Mouse (Mus musculus): ENCODE measurements around the gene Spaca4. TPM values are rescaled to one million over a fixed set of nuclear protein-coding genes. Genes with fewer than 3 reads are reported as not detected.
A peak's percentile ranks its signal among the peaks of the same experiment; 100 is the strongest.

Gene Spaca4
- polyA plus RNA-seq, 1 experiment from 2014 or later = not detected

- peaks cover 31% of the 10 kb centered on the region for H3K36me3 ChIP-seq (ENCODE audit: control insufficient read depth, insufficient read depth)
- no peaks in the 10 kb centered on the region for H3K9me3 ChIP-seq (ENCODE audit: control insufficient read depth, low read length)
- 94% methylated on average over 3 of the region's 3 CpGs for WGBS
- no peak for ATAC-seq
- peak overlapping the region; percentile 68 for H3K4me2 ChIP-seq (ENCODE audit: low read length)
- H3K9ac ChIP-seq (replicated peaks; ENCODE audit: low read depth, low read length) = no peak overlapping the region
- H3K4me3 ChIP-seq (replicated peaks; ENCODE audit: low read length) = peak overlapping the region; percentile 9; the same call in 1 of the 2 replicates
- no peak overlapping the region for H3K27ac ChIP-seq (ENCODE audit: low read length)
- H3K4me1 ChIP-seq (replicated peaks; ENCODE audit: control insufficient read depth, insufficient read depth, low read length) = peaks cover 43% of the 10 kb centered on the region
- no peaks in the 10 kb centered on the region for H3K27me3 ChIP-seq (replicated peaks; ENCODE audit: control insufficient read depth, insufficient read depth, low read length)
These were observed 9.2 kb downstream of the Spaca4 start for GRCm38 (mm10) chr7:45716460-45716857.

GRCm38 (mm10) chr7:45715741-45716459 lies 9.7 kb downstream of the Spaca4 start:
- Histone ChIP-seq H3K4me2 (ENCODE audit: low read length) (peak overlapping the region; percentile 75), H3K36me3 (ENCODE audit: control insufficient read depth, insufficient read depth) (peaks cover 31% of the 10 kb centered on the region), H3K27ac (ENCODE audit: low read length) (peak overlapping the region; percentile 60), H3K9me3 (ENCODE audit: control insufficient read depth, low read length) (no peaks in the 10 kb centered on the region), H3K9ac (replicated peaks; ENCODE audit: low read depth, low read length) (peak overlapping the region; percentile 14; the same call in 1 of the 2 replicates), H3K4me3 (replicated peaks; ENCODE audit: low read length) (peak overlapping the region; percentile 64), H3K27me3 (replicated peaks; ENCODE audit: control insufficient read depth, insufficient read depth, low read length) (no peaks in the 10 kb centered on the region), H3K4me1 (replicated peaks; ENCODE audit: control insufficient read depth, insufficient read depth, low read length) (peaks cover 43% of the 10 kb centered on the region)
- ATAC-seq = no peak
- 83% methylated on average over 19 of the region's 19 CpGs for WGBS

GRCm38 (mm10) chr7:45715090-45715708 lies 10.4 kb downstream of the Spaca4 start, which contains the start of gene Rpl18:
Gene Rpl18 (plus strand): TSS chr7:45715457.
- Histone ChIP-seq H3K27me3 (replicated peaks; ENCODE audit: control insufficient read depth, insufficient read depth, low read length) (no peaks in the 10 kb centered on the region), H3K9me3 (ENCODE audit: control insufficient read depth, low read length) (no peaks in the 10 kb centered on the region), H3K27ac (ENCODE audit: low read length) (peak within 1 kb of the TSS; percentile 60), H3K9ac (replicated peaks; ENCODE audit: low read depth, low read length) (peak within 1 kb of the TSS; percentile 68), H3K4me2 (ENCODE audit: low read length) (peak within 1 kb of the TSS; percentile 75), H3K4me3 (replicated peaks; ENCODE audit: low read length) (peak within 1 kb of the TSS; percentile 64), H3K4me1 (replicated peaks; ENCODE audit: control insufficient read depth, insufficient read depth, low read length) (peaks cover 43% of the 10 kb centered on the region), H3K36me3 (ENCODE audit: control insufficient read depth, insufficient read depth) (peaks cover 36% of the 10 kb centered on the region)
- peak; percentile 94 for ATAC-seq
- 8% methylated on average over 33 of the region's 34 CpGs for WGBS

- Histone ChIP-seq H3K36me3 (ENCODE audit: control insufficient read depth, insufficient read depth) (peaks cover 33% of the 10 kb centered on the region), H3K4me2 (ENCODE audit: low read length) (peak overlapping the region; percentile 75), H3K9ac (replicated peaks; ENCODE audit: low read depth, low read length) (peak overlapping the region; percentile 68), H3K4me1 (replicated peaks; ENCODE audit: control insufficient read depth, insufficient read depth, low read length) (peaks cover 41% of the 10 kb centered on the region), H3K27ac (ENCODE audit: low read length) (peak overlapping the region; percentile 28; the same call in 1 of the 2 replicates), H3K9me3 (ENCODE audit: control insufficient read depth, low read length) (no peaks in the 10 kb centered on the region), H3K4me3 (replicated peaks; ENCODE audit: low read length) (peak overlapping the region; percentile 64), H3K27me3 (replicated peaks; ENCODE audit: control insufficient read depth, insufficient read depth, low read length) (no peaks in the 10 kb centered on the region)
- WGBS = 9% methylated on average over 14 of the region's 14 CpGs
- ATAC-seq = peak; percentile 31; the same call in 1 of the 2 replicates
These were observed 11.0 kb downstream of the Spaca4 start for GRCm38 (mm10) chr7:45714630-45715089.

GRCm38 (mm10) chr7:45713881-45714520 lies 11.6 kb downstream of the Spaca4 start:
- Histone ChIP-seq H3K9me3 (ENCODE audit: control insufficient read depth, low read length) (no peaks in the 10 kb centered on the region), H3K9ac (replicated peaks; ENCODE audit: low read depth, low read length) (no peak overlapping the region), H3K27ac (ENCODE audit: low read length) (no peak overlapping the region), H3K4me1 (replicated peaks; ENCODE audit: control insufficient read depth, insufficient read depth, low read length) (peaks cover 41% of the 10 kb centered on the region), H3K4me2 (ENCODE audit: low read length) (peak overlapping the region; percentile 75), H3K4me3 (replicated peaks; ENCODE audit: low read length) (peak overlapping the region; percentile 64), H3K36me3 (ENCODE audit: control insufficient read depth, insufficient read depth) (peaks cover 29% of the 10 kb centered on the region), H3K27me3 (replicated peaks; ENCODE audit: control insufficient read depth, insufficient read depth, low read length) (no peaks in the 10 kb centered on the region)
- ATAC-seq = no peak
- 89% methylated on average over 6 of the region's 6 CpGs for WGBS

GRCm38 (mm10) chr7:45713396-45713795 lies 12.2 kb downstream of the Spaca4 start:
- H3K9me3 ChIP-seq (ENCODE audit: control insufficient read depth, low read length) = no peaks in the 10 kb centered on the region
- H3K9ac ChIP-seq (replicated peaks; ENCODE audit: low read depth, low read length) = no peak overlapping the region
- peaks cover 41% of the 10 kb centered on the region for H3K4me1 ChIP-seq (replicated peaks; ENCODE audit: control insufficient read depth, insufficient read depth, low read length)

GRCm38 (mm10) chr7:45712022-45712757 lies 13.4 kb downstream of the Spaca4 start:
- H3K36me3 ChIP-seq (ENCODE audit: control insufficient read depth, insufficient read depth) = peaks cover 29% of the 10 kb centered on the region
- no peak overlapping the region for H3K27ac ChIP-seq (ENCODE audit: low read length)
- no peak overlapping the region for H3K9ac ChIP-seq (replicated peaks; ENCODE audit: low read depth, low read length)
- no peak overlapping the region for H3K4me2 ChIP-seq (ENCODE audit: low read length)
- WGBS = 89% methylated on average over 21 of the region's 21 CpGs
- no peak overlapping the region for H3K4me3 ChIP-seq (replicated peaks; ENCODE audit: low read length)
- peaks cover 52% of the 10 kb centered on the region for H3K4me1 ChIP-seq (replicated peaks; ENCODE audit: control insufficient read depth, insufficient read depth, low read length)
- no peaks in the 10 kb centered on the region for H3K9me3 ChIP-seq (ENCODE audit: control insufficient read depth, low read length)
- no peak for ATAC-seq
- H3K27me3 ChIP-seq (replicated peaks; ENCODE audit: control insufficient read depth, insufficient read depth, low read length) = no peaks in the 10 kb centered on the region

More at GRCm38 (mm10) chr7:45713396-45713795, 12.2 kb downstream of the Spaca4 start:
- no peaks in the 10 kb centered on the region for H3K27me3 ChIP-seq (replicated peaks; ENCODE audit: control insufficient read depth, insufficient read depth, low read length)
- WGBS = 92% methylated on average over 16 of the region's 16 CpGs
- peaks cover 29% of the 10 kb centered on the region for H3K36me3 ChIP-seq (ENCODE audit: control insufficient read depth, insufficient read depth)
- no peak for ATAC-seq
- no peak overlapping the region for H3K27ac ChIP-seq (ENCODE audit: low read length)
- no peak overlapping the region for H3K4me2 ChIP-seq (ENCODE audit: low read length)
- no peak overlapping the region for H3K4me3 ChIP-seq (replicated peaks; ENCODE audit: low read length)

GRCm38 (mm10) chr7:45711316-45712021 lies 14.1 kb downstream of the Spaca4 start:
- no peaks in the 10 kb centered on the region for H3K27me3 ChIP-seq (replicated peaks; ENCODE audit: control insufficient read depth, insufficient read depth, low read length)
- no peak overlapping the region for H3K27ac ChIP-seq (ENCODE audit: low read length)
- H3K4me3 ChIP-seq (replicated peaks; ENCODE audit: low read length) = no peak overlapping the region
- H3K9me3 ChIP-seq (ENCODE audit: control insufficient read depth, low read length) = no peaks in the 10 kb centered on the region
- H3K4me1 ChIP-seq (replicated peaks; ENCODE audit: control insufficient read depth, insufficient read depth, low read length) = peaks cover 52% of the 10 kb centered on the region
- peaks cover 29% of the 10 kb centered on the region for H3K36me3 ChIP-seq (ENCODE audit: control insufficient read depth, insufficient read depth)
- no peak overlapping the region for H3K9ac ChIP-seq (replicated peaks; ENCODE audit: low read depth, low read length)
- no peak for ATAC-seq
- no peak overlapping the region for H3K4me2 ChIP-seq (ENCODE audit: low read length)
- 90% methylated on average over 24 of the region's 24 CpGs for WGBS
